Mouse (Mus musculus) cerebellum, adult 9-10 months (tissue): Measurements from ENCODE around the gene Cby3.
"Not testable (repeated sequence)": the region's sequence is repeated elsewhere in the genome, so short reads cannot be mapped to it uniquely, and the experiment has no call there.

Experiments used
- DNase-seq: peaks from one replicate; pipeline ENCODE4 v3.0.0; 2022

The Cby3 gene

DNA sequence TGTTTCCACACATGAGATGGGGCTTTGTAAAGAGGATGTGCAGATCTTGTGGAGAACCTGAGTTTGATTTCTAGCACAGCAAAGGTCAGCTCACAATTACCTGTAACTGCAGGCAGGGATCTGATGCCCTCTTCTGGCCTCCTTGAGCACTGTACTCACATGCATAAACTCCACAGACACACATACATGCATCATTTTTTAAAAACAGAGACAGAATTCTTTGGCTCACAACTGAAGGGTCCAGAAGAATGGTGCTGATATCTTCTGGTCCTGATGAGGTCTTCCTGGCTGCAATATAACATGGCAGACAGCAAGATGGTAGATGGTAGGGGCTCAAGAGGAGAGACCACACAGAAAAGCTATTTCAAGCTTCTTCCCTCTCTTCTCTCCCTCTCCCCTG, at the start of gene Cby3:
Cby3 (plus strand) TSS at position 301 of the 400 bp plus-strand sequence.
- no peak for DNase-seq

DNA sequence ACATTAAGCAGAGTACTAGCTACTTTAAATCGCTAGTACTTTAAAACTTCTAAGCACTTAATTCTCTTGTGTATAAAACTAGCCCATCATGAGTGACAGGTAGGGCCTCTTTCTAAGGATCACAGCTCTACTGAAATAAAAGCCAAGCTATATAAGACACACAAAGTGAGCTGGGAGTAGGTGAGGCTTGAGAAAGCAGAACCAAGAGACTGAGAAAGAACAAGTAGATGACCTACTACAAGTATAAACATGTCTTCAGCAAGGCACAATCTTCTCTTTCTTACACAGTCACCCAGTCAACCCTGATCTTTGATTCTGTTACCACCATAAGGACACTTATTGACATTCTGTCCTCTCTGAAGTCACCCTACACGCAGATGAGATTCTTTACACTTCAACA, 41.5 kb upstream of the Cby3 start:
- DNase-seq: no peak

GRCm38 (mm10) chr11:50319343-50319742, 34.9 kb upstream of the Cby3 start:
- DNase-seq: not testable (repeated sequence)

GRCm38 (mm10) chr11:50321239-50321638, 33.0 kb upstream of the Cby3 start:
- no peak for DNase-seq

GRCm38 (mm10) chr11:50322345-50322744, 31.9 kb upstream of the Cby3 start:
- no peak for DNase-seq

DNA sequence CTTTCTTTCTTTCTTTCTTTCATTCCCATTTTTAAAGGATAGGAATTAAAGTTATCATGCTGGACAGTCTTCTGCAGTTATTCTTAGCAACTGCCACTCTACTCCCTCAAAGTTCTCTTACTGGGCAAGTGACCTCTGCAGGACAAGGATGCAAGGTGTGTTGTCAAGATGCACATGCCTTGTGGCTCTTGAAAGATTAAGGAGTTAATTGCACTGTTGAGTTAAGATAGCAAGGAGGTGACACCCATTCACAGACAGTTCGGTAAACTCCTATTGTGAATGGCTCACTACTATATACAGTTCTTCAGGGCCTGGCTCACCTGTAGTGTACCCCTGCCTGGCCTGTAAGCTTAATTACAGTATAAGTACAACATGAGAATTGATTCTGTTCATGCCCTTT, 30.4 kb upstream of the Cby3 start:
- DNase-seq: no peak

GRCm38 (mm10) chr11:50324751-50325471, 29.4 kb upstream of the Cby3 start:
- DNase-seq: peak; percentile 28

- DNase-seq: peak; percentile 100
Observed at GRCm38 (mm10) chr11:50325496-50326301, 28.6 kb upstream of the Cby3 start, which contains the start of gene Canx. Canx (minus strand) TSS chr11:50325673.

DNA sequence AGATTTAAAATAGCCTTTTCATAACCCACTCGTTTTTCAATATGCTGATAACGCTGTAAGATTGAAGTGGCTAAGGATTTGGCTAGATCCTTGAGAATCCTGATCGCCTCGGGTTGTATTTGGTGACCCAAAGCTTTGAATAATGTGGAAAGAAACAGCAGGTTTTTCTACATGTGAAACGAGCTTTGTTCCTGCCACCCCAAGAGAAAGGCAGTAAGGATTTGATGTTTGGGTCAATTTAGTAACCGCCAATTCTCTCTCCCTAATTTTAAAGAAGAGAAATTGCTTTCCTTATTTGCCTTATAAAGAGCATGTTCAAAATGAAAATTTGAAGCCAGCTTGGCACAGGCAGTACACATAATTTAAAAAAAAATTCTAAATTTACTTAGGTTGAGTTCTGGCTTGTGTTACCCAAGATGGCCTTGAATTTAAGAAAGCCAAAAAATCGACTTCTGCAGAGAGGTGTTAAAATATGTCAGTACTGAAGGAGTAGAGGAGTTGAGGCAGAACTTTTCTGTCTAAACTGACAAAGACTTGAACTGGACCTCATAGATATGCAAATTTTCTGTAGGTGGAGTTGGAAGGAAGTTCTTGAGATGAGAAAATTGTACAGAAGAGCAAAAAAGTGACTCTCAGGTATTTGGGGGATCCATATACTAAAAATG, 27.8 kb upstream of the Cby3 start:
- DNase-seq: no peak

DNA sequence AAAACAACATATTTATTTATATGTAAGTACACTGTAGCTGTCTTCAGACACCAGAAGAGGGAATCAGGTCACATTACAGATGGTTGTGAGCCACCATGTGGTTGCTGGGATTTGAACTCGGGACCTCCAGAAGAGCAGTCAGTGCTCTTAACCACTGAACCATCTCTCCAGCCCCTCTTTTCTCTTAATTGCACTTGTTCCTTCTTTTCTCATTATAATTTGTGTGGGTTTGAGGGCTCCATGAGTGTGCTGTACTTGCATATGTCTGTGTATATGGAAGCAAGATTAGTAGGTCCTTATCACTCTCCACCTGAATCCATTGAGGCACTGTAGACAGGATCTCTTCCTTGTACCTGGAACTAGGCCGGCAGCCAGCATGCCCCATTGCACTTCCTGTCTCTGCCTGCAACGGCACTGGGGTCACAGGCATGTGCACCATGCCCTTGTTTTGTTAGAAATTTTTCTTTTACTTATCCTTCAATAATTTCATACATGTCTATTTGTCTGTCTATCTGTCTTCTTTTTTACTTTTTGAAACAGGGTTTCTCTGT, 26.1 kb upstream of the Cby3 start:
- no peak for DNase-seq

DNA sequence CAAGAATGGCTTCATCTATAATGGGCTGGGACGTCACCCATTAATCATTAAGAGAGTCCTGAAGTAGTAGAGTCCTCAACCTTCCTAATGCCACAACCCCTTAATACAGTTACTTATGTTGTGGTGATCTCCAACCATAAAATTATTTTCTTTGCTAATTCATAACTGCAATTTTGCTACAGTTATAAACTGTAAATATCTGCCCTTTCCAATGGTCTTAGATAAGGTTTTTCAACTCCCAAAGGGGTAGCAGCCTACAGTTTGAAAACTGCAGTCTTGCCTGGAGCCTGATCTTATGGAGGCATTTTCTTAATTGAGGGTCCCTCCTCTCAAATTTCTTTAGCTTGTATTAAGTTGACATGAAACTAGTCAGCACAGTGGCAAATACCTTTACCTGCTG, 24.9 kb upstream of the Cby3 start:
- DNase-seq: no peak

GRCm38 (mm10) chr11:50333181-50333580, 21.1 kb upstream of the Cby3 start:
- DNase-seq: no peak

DNA sequence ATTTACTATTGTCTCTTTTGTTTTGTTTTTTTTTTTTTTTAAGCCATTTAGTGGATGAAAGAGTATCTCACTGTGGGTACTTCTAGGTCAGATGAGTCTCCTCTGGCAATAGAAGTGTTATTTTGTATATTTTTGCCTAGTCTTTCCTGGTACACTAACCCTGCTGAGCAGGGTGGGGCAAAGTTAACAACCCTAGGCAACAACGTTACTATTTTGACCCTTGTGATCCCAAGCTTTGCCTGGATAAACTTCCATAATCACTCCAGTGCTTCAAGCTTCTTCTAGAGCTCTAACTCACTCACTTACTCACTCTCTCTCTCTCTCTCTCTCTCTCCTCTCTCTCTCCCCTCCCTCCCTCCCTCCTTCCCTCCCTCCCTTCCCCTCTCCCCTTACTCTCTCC, 18.1 kb upstream of the Cby3 start:
- no peak for DNase-seq

- no peak for DNase-seq
Observed at GRCm38 (mm10) chr11:50336891-50337290, 17.4 kb upstream of the Cby3 start.

GRCm38 (mm10) chr11:50345486-50345885, 8.8 kb upstream of the Cby3 start:
- no peak for DNase-seq

DNA sequence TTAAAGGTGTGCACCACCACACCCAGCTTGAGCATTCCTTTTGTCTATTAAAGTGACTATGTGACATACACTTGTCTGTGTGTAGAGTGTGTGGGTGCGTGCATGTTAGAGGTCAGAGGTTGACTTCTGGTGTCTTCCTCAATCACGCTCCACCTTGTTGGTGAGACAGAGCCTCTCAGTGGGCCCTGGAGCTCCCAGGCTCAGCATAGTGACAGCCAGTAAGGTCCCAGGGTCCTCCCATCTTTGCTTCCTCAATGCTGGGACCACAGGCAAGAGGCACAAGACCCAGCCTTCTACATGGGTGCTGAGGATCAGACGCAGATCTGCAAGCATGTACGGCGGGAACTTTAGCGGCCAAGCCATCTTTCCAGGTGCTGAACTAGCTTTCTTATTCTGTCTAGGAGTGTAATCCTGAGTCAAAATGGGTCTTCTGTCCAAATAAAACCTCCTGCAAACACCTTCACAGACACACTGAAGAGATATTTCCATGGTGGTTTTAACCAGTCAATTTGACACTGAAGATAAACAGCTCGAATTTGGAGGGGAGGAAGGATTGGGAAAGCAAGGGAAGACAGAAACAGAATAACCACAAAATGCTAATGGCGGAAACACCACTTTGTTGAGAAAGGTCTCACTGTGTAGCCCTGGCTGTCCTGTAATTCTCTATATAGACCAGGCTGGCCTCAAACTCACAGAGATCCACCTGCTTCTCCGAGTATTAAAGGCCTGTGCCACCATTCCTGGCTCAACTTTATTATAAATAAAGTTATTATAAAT, 7.8 kb upstream of the Cby3 start:
- DNase-seq: no peak

DNA sequence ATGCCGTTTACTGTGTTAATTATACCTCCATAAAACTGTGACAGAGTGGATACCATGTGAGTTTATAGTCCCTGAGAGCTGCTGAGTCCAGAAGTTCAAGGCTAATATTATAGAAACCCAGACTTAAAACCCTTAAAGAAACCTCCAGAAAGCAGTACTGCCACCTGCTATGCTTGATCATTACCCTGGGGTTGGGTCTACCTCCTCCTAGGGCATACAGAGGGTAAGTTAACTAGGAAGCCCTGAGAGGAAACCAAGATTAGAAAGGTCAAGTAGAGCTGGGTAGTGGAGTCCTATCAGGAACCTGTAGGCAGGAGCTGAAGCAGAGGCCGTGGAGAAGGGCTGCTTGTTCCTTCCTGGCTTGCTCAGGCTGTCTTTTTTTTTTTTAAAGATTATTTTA, 2.1 kb upstream of the Cby3 start:
- DNase-seq: no peak

- DNase-seq: no peak
Observed at GRCm38 (mm10) chr11:50354851-50355250, 589 bp downstream of the Cby3 start.

DNA sequence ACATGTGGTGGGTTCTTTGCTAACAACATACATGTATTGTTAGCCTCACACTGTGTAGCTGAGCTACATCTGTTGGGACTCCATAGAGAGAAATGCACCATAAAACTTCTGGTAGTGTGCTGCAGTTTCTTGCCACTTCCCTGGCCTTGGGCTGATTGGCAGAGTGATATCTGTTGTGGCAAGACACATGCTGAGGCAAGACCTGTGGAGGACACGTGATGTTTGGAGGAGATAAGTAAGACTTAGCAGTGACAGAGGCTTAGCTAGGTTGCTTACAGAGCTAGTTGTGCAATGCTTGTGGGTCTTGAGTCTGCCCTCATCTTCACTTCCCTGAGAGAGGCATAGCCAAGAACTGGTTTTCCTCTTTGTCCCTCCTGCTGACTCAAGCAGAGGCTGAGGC, 1.1 kb downstream of the Cby3 start:
- no peak for DNase-seq

- peak; percentile 58 for DNase-seq
Observed at GRCm38 (mm10) chr11:50358950-50359861, 4.9 kb downstream of the Cby3 start.

DNA sequence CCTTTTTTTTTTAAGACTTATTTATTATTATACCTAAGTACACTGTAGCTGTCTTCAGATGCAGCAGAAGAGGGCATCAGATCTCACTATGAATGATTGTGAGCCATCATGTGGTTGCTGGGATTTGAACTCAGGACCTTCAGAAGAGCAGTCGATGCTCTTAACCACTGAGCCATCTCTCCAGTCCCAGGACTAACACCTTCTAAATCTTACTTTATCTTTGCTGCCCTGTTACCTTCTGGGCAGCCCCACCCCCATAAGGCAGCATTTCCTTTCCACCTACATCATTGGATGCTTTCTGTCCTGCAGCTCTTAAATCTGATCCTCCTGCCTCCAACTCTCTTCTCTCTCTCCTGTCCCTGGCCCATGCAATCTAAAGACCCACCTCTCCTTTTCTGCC, 7.0 kb downstream of the Cby3 start:
- DNase-seq: not testable (repeated sequence)
